Mouse (Mus musculus) heart, embryonic 15.5 days (tissue): ENCODE measurements around the gene Kifap3. TPM values are rescaled to one million over a fixed set of nuclear protein-coding genes. Genes with fewer than 3 reads are reported as not detected.
A peak's percentile ranks its signal among the peaks of the same experiment; 100 is the strongest.

Experiments used
- ATAC-seq: fragments of 200-750 bp; cut with Nextera tagmentation; replicated peaks from 2 replicates; pipeline ENCODE4 v1.8.0; 2017; ENCODE audit warnings: low read depth, moderate TSS enrichment; ENCODE audit not compliant: insufficient number of reproducible peaks, insufficient read depth, low FRiP score
- H3K27ac ChIP-seq: fragments of 300-500 bp; sonication (generic); 2 replicates; pipeline ENCODE4 v1.5.1; 2015; ENCODE audit warnings: mild to moderate bottlenecking, inconsistent platforms
- H3K27me3 ChIP-seq: fragments of 300-500 bp; sonication (generic); 2 replicates; pipeline ENCODE4 v1.6.1; 2015; ENCODE audit warnings: inconsistent platforms
- H3K36me3 ChIP-seq: fragments of 300-500 bp; sonication (generic); 2 replicates; pipeline ENCODE4 v1.6.1; 2015; ENCODE audit warnings: mild to moderate bottlenecking, inconsistent platforms
- H3K4me1 ChIP-seq: fragments of 300-500 bp; sonication (generic); replicated peaks from 2 replicates; pipeline ENCODE4 v1.6.1; 2015; ENCODE audit warnings: inconsistent platforms
- H3K4me2 ChIP-seq: fragments of 300-500 bp; sonication (generic); 2 replicates; pipeline ENCODE4 v1.6.1; 2015; ENCODE audit warnings: inconsistent platforms, mild to moderate bottlenecking, moderate library complexity
- H3K4me3 ChIP-seq: fragments of 300-500 bp; sonication (generic); 2 replicates; pipeline ENCODE4 v1.5.1; 2015; ENCODE audit warnings: mild to moderate bottlenecking, inconsistent platforms
- H3K9ac ChIP-seq: fragments of 300-500 bp; sonication (generic); 2 replicates; pipeline ENCODE4 v1.6.1; 2015; ENCODE audit warnings: mild to moderate bottlenecking, inconsistent platforms
- H3K9me3 ChIP-seq: fragments of 300-500 bp; sonication (generic); replicated peaks from 2 replicates; pipeline ENCODE4 v1.6.1; 2016; ENCODE audit warnings: inconsistent platforms
- WGBS: fragments of 180-500 bp; shearing (Covaris S2); methylation state at CpG from one replicate; pipeline ENCODE4 v1.1.7; 2015; ENCODE audit warnings: mixed read lengths; 5-methylcytosine and 5-hydroxymethylcytosine counted together
- polyA plus RNA-seq: library from polyadenylated mRNA; unstranded; fragments of >200 nt; fragmentation: Nextera tagmentation; extraction: Ambion mirVana; gene quantifications from 2 replicates; pipeline ENCODE4 v1.2.1, GENCODE M21; 2015

Kifap3 gene
- polyA plus RNA-seq, 1 experiment from 2014 or later = 18.5 TPM

DNA sequence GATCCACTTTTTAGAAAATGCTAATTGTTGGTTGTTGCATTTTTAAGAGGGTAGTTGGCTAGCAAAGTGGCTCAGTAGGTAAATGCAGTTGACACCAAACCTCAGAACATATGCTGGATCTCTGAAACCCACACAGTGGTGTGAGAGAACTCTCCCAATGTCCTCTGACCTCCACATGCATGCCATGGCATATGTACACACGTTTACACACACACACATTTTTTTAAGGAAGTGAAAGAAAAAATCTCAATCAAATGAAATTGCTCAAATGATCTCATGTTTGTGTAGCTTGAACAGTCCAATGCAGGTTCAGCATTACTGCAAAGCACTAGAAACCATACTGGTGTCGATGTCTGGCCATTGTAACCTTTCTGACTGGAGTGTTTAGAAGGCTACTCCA lies 120.2 kb downstream of the Kifap3 start:
- H3K36me3 ChIP-seq = no peaks in the 10 kb centered on the region
- H3K27me3 ChIP-seq = no peaks in the 10 kb centered on the region
- H3K4me3 ChIP-seq = no peak overlapping the region
- H3K27ac ChIP-seq = no peak overlapping the region
- no peaks in the 10 kb centered on the region for H3K9me3 ChIP-seq
- no peak for ATAC-seq
- 83% methylated on average over 2 of the region's 2 CpGs for WGBS
- H3K4me2 ChIP-seq = no peak overlapping the region
- H3K4me1 ChIP-seq = no peaks in the 10 kb centered on the region
- no peak overlapping the region for H3K9ac ChIP-seq

DNA sequence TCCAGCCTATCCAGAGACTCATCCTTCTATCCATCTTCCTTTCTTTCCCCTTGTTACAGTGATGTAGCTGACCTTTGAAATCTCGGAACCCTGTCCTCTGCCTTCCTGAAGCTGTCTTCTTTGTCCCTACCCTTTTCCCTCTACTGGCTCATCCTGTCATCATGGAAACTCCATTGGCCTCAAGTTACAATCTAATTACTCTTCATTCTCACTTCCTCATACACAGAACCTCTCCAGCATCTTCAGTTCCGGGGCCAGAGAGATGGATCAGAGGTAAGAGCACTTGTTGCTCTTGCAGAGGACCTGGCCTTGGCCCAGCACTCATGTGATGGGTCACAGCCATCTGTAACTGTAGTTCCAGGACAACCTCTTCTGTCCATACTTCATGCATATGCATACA lies 120.8 kb downstream of the Kifap3 start:
- Histone ChIP-seq H3K27me3 (no peaks in the 10 kb centered on the region), H3K4me1 (no peaks in the 10 kb centered on the region), H3K27ac (no peak overlapping the region), H3K4me3 (no peak overlapping the region), H3K9ac (no peak overlapping the region), H3K36me3 (no peaks in the 10 kb centered on the region), H3K4me2 (no peak overlapping the region), H3K9me3 (no peaks in the 10 kb centered on the region)
- no peak for ATAC-seq
- 84% methylated on average over 2 of the region's 2 CpGs for WGBS

DNA sequence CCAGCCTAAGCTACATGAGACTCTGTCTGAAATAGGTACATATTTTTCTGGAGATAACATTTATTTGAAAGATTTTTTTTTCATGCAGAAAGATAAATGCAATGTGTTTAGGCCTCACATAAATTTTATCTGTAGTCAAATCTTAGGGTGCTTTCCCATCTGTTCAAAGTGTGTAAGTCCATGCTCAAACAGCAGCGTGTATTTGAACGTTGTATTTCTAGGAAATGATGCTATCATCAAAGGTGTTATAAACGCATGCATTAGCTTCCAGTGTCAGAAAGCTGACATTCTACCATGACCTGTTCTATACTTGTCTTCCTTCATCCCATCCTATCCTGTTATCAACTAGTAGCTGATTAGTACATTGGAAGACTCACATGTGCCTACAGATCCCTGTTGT lies 124.0 kb downstream of the Kifap3 start:
- Histone ChIP-seq H3K4me2 (no peak overlapping the region), H3K27me3 (no peaks in the 10 kb centered on the region), H3K9ac (no peak overlapping the region), H3K4me3 (no peak overlapping the region), H3K4me1 (no peaks in the 10 kb centered on the region), H3K27ac (no peak overlapping the region), H3K36me3 (no peaks in the 10 kb centered on the region), H3K9me3 (no peaks in the 10 kb centered on the region)
- WGBS = 80% methylated on average over 3 of the region's 3 CpGs
- ATAC-seq = no peak

DNA sequence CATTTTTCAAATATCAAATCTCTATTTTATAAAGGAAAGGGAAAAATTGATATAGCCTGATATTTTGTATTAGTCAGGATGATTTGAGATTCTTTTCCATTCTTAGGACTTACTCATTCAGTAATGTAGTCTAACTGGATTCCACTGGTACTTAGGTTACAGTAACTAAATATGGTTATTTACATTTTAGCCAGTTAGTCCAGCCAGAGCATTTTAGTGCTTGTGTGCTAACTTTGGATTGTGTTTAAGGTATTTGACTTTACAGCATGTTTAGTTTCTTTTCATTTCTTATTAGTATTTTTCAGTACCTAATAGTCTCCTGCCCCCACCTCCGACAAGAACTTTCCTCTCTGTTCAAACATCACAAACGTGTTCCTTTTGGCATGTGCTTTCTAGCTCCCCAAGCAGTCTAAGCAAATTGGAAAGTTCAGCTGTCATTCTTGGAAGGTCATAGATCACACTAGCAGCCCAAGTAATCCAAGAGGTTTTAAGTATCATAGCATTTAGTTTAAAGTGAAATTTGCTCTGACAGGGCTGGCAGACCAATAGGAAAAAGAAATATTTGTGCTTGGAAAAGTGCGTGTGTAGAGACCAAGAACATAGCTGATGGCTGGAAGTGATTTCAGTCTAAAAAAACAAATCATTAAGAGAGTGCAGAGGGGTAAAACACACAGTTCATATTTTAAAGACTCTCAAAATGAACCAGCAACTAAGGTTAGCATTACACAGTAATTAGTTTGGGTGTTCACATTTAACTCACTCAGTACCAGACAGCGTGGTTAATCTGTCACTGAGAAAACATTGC lies 127.8 kb downstream of the Kifap3 start:
- no peaks in the 10 kb centered on the region for H3K36me3 ChIP-seq
- 59% methylated on average over 4 of the region's 4 CpGs for WGBS
- H3K9ac ChIP-seq = no peak overlapping the region
- no peak overlapping the region for H3K4me2 ChIP-seq
- no peak overlapping the region for H3K27ac ChIP-seq
- no peak for ATAC-seq
- H3K4me3 ChIP-seq = no peak overlapping the region
- no peaks in the 10 kb centered on the region for H3K4me1 ChIP-seq
- H3K27me3 ChIP-seq = no peaks in the 10 kb centered on the region
- H3K9me3 ChIP-seq = no peaks in the 10 kb centered on the region

DNA sequence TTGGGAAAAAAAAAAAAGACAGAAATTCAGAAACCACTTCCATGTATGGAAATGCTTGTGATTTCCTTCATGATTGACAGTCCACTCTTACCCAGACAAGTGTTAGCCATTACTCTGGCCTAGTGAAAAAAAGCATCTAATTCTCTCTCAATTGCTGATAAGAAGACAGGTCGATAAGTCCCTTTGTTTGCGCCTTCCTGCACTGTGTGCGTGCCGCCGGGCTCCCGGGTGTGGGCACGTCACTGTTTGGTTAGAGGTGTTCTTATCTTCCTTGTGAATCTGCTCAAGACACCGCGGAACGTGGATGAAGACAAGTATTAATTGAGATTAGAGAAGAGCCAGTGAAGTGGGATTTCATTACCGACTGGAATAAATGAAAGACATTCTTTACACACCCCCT lies 129.0 kb downstream of the Kifap3 start:
- Histone ChIP-seq H3K9me3 (no peaks in the 10 kb centered on the region), H3K4me3 (no peak overlapping the region), H3K27ac (no peak overlapping the region), H3K4me1 (no peaks in the 10 kb centered on the region), H3K4me2 (no peak overlapping the region), H3K27me3 (no peaks in the 10 kb centered on the region), H3K9ac (no peak overlapping the region), H3K36me3 (no peaks in the 10 kb centered on the region)
- ATAC-seq = no peak
- 30% methylated on average over 11 of the region's 11 CpGs for WGBS

DNA sequence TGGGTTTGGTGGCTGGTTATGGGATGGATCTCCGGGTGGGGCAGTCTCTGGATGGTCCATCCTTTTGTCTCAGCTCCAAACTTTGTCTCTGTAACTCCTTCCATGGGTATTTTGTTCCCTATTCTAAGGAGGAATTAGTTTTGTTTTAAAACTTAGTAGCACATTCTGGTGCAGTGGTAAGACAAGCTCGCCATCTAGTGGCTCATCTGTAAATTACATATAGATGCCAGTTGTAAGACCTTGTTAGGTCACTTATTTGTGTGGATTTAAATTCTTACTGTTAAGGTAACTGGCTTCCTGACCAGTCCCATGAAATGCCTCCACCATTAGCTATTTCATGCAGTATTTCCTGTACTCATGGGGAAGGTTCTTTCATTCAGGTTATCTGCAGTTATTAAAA lies 131.0 kb downstream of the Kifap3 start:
- 2% methylated on average over 2 of the region's 2 CpGs for WGBS
- no peak overlapping the region for H3K9ac ChIP-seq

DNA sequence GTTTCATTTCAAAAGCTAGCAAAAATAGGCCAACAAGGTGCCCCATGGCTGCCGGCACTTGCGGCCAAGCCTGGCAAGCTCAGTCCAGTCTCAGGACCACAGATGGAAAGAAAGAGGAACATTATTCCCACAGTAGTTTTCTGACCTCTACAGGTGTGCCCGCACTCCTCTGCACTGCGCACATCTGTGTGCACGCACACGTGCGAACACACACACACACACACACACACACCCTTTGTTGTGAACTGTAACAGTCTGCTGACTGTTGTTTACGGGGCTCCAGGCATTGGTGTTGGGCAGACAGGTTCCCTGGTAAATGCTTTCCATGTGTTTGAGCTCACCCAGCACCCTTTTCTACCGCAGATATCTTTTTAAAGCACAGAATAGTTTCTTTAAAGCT lies 131.4 kb downstream of the Kifap3 start:
- no peak for ATAC-seq
- H3K36me3 ChIP-seq = no peaks in the 10 kb centered on the region
- H3K27me3 ChIP-seq = no peaks in the 10 kb centered on the region
- WGBS = 89% methylated on average over 9 of the region's 9 CpGs
- H3K4me3 ChIP-seq = no peak overlapping the region
- H3K4me1 ChIP-seq = no peaks in the 10 kb centered on the region
- H3K27ac ChIP-seq = no peak overlapping the region
- H3K4me2 ChIP-seq = no peak overlapping the region
- H3K9ac ChIP-seq = no peak overlapping the region
- H3K9me3 ChIP-seq = no peaks in the 10 kb centered on the region

More for the DNA sequence above, 131.0 kb downstream of the Kifap3 start:
- H3K36me3 ChIP-seq = no peaks in the 10 kb centered on the region
- H3K4me1 ChIP-seq = no peaks in the 10 kb centered on the region
- no peak overlapping the region for H3K4me3 ChIP-seq
- H3K27me3 ChIP-seq = no peaks in the 10 kb centered on the region
- no peak overlapping the region for H3K4me2 ChIP-seq
- H3K27ac ChIP-seq = no peak overlapping the region
- H3K9me3 ChIP-seq = no peaks in the 10 kb centered on the region
- no peak for ATAC-seq

DNA sequence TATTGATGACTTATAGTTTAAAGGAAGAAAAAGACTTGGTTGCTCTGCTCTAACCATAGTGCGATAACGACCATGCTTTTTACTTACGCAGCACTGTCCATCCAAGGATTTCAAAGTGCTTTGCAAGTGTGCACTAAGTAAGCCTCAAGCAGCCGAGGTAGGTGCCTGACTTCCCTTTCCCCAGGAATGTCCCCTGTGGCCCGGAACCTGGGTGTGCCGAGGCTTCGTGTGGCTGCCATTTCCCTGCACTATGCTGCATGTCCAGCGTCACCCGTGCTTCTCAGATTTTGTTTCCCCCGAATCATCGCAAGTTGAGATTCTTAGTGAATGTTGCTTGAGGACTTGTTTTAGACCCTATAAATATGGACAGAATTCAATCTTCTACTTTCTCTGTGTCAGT lies 132.6 kb downstream of the Kifap3 start:
- no peak for ATAC-seq

DNA sequence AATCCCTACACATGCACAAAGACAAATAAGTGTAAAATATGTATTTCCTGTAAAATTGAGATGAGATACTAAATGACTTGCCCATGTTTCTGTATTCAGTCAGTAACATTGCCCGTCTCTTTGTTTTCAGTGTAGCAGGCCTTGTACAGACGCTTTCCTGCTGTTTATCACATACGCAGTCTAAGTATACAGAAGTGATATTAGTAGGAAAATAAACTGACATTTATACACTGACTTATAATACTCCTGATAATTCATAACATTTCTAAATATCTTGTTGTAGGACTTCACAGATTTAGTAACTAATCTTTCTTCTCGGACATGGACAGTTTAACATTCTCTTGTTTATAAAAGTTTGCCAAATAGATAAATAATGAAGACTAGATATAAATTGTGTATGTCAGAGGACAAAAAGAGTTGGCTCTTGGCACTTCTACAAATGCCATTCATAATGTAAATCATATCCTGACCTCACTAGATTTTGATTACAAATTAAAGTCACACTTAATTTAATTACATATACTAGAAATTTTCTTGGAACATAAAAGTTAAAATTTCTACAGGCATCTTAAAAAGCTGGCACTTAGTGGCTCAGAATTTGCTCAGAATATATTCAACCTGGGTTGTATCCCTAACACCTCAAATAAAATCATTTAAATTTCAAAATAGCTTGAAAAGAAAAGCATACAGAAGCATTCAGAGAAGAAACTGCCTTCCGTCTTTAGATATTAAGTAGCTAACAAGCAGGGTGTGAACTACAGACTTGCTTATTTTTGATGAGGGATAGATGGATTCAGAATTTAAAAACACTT lies 138.2 kb downstream of the Kifap3 start:
- Histone ChIP-seq H3K4me1 (no peaks in the 10 kb centered on the region), H3K27me3 (no peaks in the 10 kb centered on the region), H3K9ac (no peak overlapping the region), H3K4me3 (no peak overlapping the region), H3K4me2 (no peak overlapping the region), H3K36me3 (peaks cover 4% of the 10 kb centered on the region; the same call in 1 of the 2 replicates), H3K27ac (no peak overlapping the region), H3K9me3 (no peaks in the 10 kb centered on the region)
- 83% methylated on average over 5 of the region's 5 CpGs for WGBS
- ATAC-seq = no peak

More for the DNA sequence above, 132.6 kb downstream of the Kifap3 start:
- H3K36me3 ChIP-seq = no peaks in the 10 kb centered on the region; the same call in 1 of the 2 replicates
- H3K27me3 ChIP-seq = no peaks in the 10 kb centered on the region
- H3K9me3 ChIP-seq = no peaks in the 10 kb centered on the region
- no peak overlapping the region for H3K4me2 ChIP-seq
- H3K4me3 ChIP-seq = no peak overlapping the region
- H3K27ac ChIP-seq = no peak overlapping the region
- H3K9ac ChIP-seq = no peak overlapping the region
- H3K4me1 ChIP-seq = no peaks in the 10 kb centered on the region
- WGBS = 86% methylated on average over 11 of the region's 11 CpGs

DNA sequence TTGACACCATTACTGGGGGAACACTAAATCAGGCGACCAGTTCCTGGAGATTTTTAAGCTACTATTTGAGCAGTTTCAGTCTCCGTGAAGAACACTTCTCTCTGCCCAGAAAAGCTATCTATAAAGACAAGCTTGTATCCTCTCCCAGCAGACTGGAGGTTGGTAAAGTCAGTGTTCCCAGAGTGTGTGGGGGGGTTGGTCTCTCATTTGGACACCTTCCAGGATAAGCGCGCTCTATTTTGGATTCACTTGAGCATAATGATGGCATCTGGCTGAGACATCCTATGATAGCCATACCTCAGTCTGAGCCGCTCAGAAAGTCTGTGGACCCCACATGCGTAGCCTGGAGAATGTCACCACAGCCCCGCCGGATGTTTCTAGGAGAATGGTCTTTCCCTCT lies 144.7 kb downstream of the Kifap3 start:
- no peaks in the 10 kb centered on the region; the same call in 1 of the 2 replicates for H3K4me1 ChIP-seq
- no peaks in the 10 kb centered on the region for H3K36me3 ChIP-seq
- H3K27me3 ChIP-seq = no peaks in the 10 kb centered on the region
- no peak overlapping the region for H3K4me2 ChIP-seq
- H3K27ac ChIP-seq = no peak overlapping the region
- WGBS = 64% methylated on average over 8 of the region's 8 CpGs
- no peak overlapping the region for H3K4me3 ChIP-seq
- H3K9ac ChIP-seq = no peak overlapping the region
- no peaks in the 10 kb centered on the region for H3K9me3 ChIP-seq
- no peak for ATAC-seq

DNA sequence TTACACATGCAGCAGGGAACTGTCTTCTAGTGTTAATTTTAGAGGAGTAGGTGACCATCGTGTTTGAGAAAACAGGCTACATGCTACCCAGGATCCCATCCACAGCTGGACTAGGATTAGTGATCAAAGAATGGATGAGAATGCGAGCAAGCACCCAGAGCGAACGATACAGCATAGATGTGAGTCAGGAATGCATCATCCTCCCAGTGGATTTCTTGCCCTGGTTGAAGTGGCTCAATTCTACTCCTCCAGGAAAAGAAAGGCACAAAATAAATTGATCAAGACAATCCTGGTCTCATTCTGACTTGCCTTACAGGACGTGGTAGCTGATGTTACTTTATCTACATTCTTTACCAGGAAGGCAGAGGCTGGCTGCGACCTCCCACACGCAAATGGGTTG lies 149.5 kb downstream of the Kifap3 start, which contains the start of gene Scyl3:
Gene Scyl3, plus strand, starts transcription at position 255 of the 400 bp plus-strand sequence.
- Histone ChIP-seq H3K36me3 (peaks cover 5% of the 10 kb centered on the region; the same call in 1 of the 2 replicates), H3K4me3 (peak within 1 kb of the TSS; percentile 87), H3K27ac (peak within 1 kb of the TSS; percentile 79), H3K4me2 (peak within 1 kb of the TSS; percentile 74), H3K27me3 (no peaks in the 10 kb centered on the region), H3K9ac (peak within 1 kb of the TSS; percentile 94), H3K4me1 (peaks cover 14% of the 10 kb centered on the region), H3K9me3 (no peaks in the 10 kb centered on the region)
- no peak for ATAC-seq
- 69% methylated on average over 7 of the region's 7 CpGs for WGBS
